Mouse (Mus musculus): Measurements from ENCODE around the gene Tmem135. TPM values are rescaled to one million over a fixed set of nuclear protein-coding genes. Genes with fewer than 3 reads are reported as not detected.
"Not testable (repeated sequence)": the region's sequence is repeated elsewhere in the genome, so short reads cannot be mapped to it uniquely, and the experiment has no call there.

Gene Tmem135
- polyA plus RNA-seq, 1 experiment, result 30.9 TPM

DNA sequence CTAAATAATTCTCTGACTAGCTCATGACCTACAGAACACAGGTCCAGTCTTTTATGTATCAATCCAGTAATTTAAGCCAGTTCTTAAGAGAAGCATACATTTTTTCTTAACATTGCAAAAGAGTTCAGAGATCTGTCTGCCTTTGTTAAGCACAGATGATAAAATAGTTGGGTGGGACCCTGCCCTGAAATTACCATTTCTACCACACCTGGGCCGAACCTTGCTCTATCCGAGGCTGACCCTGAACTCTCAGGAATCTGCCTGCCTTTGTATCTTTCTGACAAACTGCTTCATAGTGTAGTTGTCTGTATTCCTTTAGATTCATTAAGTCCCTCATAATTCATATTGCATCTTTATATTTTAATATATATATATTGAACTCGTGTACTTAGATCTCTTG is 87.9 kb downstream of the Tmem135 start:
- TF ChIP-seq CTCF (IDR thresholded peaks at IDR 0.05; ENCODE audit: extremely low read depth, insufficient read depth, low read length), result no peak
- no peak for TF ChIP-seq POLR2A (IDR thresholded peaks at IDR 0.05; ENCODE audit: extremely low read depth, insufficient read depth, low read length)
- no peak overlapping the region for H3K4me3 ChIP-seq (ENCODE audit: insufficient read depth, low read length)
- no peak overlapping the region for H3K27ac ChIP-seq (ENCODE audit: insufficient read depth, low read length)
- no peaks in the 10 kb centered on the region; the same call in 1 of the 2 replicates for H3K4me1 ChIP-seq (ENCODE audit: control insufficient read depth, insufficient read depth, low read length)

DNA sequence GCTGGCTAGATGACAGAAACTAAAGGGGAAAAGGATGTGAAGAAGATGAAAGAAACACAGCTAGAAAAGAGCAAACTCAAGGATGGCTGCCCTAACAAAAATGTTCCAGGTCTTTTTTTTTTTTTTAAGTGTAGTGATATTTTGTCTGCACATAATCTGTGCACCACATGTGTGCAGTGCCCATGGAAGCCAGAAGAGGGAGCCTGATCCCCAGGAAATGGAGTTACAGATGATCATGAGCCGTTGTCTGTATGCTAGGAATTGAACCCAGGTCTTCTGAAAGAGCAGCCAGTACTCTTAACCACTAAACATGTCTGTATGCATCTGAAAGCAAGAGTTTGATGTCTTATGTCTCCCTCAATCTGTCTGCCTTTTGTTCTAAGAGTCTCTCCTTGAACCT is 92.5 kb downstream of the Tmem135 start:
- H3K4me3 ChIP-seq (ENCODE audit: insufficient read depth, low read length), result no peak overlapping the region
- H3K4me1 ChIP-seq (ENCODE audit: control insufficient read depth, insufficient read depth, low read length), result no peaks in the 10 kb centered on the region; the same call in 1 of the 2 replicates
- TF ChIP-seq CTCF (IDR thresholded peaks at IDR 0.05; ENCODE audit: extremely low read depth, insufficient read depth, low read length) (no peak), POLR2A (IDR thresholded peaks at IDR 0.05; ENCODE audit: extremely low read depth, insufficient read depth, low read length) (no peak)
- H3K27ac ChIP-seq (ENCODE audit: insufficient read depth, low read length), result no peak overlapping the region

DNA sequence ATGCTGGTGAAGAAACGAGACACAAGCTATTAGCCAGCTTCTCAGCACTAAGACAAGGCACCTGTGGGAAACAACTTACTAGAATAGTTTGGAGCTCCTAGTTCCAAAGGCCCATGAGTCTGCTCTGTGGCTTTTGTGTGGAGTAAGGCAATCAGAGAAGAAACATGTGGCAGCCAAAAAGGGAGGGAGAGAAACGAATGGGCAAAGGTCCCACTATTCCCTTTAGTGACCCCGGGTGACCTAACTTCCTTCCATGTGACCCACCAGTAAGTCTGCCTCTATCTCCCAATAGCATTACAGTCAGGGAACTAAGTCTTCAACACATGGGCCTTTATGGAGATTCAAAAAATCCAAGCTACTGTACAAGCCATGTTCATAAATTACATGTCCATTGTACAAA is 95.1 kb downstream of the Tmem135 start:
- TF ChIP-seq CTCF (IDR thresholded peaks at IDR 0.05; ENCODE audit: extremely low read depth, insufficient read depth, low read length), result no peak
- no peak for TF ChIP-seq POLR2A (IDR thresholded peaks at IDR 0.05; ENCODE audit: extremely low read depth, insufficient read depth, low read length)
- Histone ChIP-seq H3K4me3 (ENCODE audit: insufficient read depth, low read length) (no peak overlapping the region), H3K4me1 (ENCODE audit: control insufficient read depth, insufficient read depth, low read length) (no peaks in the 10 kb centered on the region; the same call in 1 of the 2 replicates), H3K27ac (ENCODE audit: insufficient read depth, low read length) (no peak overlapping the region)

DNA sequence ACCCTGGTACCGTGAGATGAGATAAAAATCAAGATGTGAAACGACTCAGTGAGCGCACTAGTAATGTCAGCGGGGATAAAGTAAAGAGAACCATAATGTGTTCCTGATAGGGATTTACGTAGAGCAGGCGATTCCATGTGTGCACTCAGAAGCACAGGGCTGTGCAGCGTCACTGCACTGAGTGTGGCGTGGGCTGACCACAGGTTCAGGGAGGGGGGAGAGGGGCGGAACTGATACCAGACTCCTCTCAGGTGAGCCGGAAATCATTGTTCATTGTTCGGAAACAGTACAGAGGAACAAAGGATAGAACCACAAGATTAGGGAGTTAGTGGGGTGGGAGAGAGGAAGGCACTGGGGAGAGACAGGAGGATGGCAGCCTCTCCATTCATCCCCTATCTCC is 95.8 kb downstream of the Tmem135 start:
- no peaks in the 10 kb centered on the region; the same call in 1 of the 2 replicates for H3K4me1 ChIP-seq (ENCODE audit: control insufficient read depth, insufficient read depth, low read length)
- H3K27ac ChIP-seq (ENCODE audit: insufficient read depth, low read length), result no peak overlapping the region
- no peak for TF ChIP-seq CTCF (IDR thresholded peaks at IDR 0.05; ENCODE audit: extremely low read depth, insufficient read depth, low read length)
- no peak for TF ChIP-seq POLR2A (IDR thresholded peaks at IDR 0.05; ENCODE audit: extremely low read depth, insufficient read depth, low read length)
- H3K4me3 ChIP-seq (ENCODE audit: insufficient read depth, low read length), result no peak overlapping the region

DNA sequence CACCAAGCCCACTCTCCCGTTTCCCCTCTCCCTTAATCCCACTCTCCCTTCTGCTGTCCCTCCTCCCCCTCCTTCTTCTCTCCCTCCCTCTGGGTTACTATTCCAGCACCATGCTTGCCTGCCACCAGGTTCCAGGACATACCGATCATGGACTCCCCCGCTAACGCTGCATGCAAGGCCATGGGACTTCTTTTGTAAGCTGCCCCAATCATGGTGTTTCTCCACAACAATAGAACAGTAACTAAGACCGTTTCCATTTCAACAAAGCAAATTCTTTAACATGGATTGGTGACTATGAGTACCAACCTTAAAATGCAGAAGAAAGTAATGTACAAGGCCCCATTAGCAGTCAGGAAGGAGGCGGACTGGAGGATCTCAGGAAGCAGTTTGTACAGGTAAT is 97.2 kb downstream of the Tmem135 start:
- TF ChIP-seq POLR2A (IDR thresholded peaks at IDR 0.05; ENCODE audit: extremely low read depth, insufficient read depth, low read length) (no peak), CTCF (IDR thresholded peaks at IDR 0.05; ENCODE audit: extremely low read depth, insufficient read depth, low read length) (no peak)
- Histone ChIP-seq H3K4me1 (ENCODE audit: control insufficient read depth, insufficient read depth, low read length) (no peaks in the 10 kb centered on the region; the same call in 1 of the 2 replicates), H3K27ac (ENCODE audit: insufficient read depth, low read length) (no peak overlapping the region), H3K4me3 (ENCODE audit: insufficient read depth, low read length) (no peak overlapping the region)

DNA sequence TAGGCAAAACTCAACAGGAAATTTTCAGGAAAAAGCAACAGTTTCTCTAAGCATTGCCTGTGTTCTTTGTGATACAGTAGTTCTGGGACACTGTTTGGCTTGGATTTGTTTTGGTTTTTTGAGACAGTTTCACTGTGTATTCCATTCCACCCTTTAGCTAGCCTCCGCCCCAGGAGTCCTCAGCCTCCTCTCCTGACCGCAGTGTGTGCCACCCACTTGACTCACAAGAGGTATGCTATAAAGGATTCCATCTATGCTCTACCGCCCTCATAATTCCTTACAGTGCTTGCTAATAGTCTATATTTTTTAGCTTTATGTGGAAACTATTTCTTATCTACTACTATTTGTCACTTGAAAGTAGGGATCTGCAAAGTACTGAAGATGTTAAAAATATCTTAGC is 99.1 kb downstream of the Tmem135 start:
- TF ChIP-seq POLR2A (IDR thresholded peaks at IDR 0.05; ENCODE audit: extremely low read depth, insufficient read depth, low read length) (no peak), CTCF (IDR thresholded peaks at IDR 0.05; ENCODE audit: extremely low read depth, insufficient read depth, low read length) (no peak)
- Histone ChIP-seq H3K4me1 (ENCODE audit: control insufficient read depth, insufficient read depth, low read length) (no peaks in the 10 kb centered on the region; the same call in 1 of the 2 replicates), H3K27ac (ENCODE audit: insufficient read depth, low read length) (no peak overlapping the region), H3K4me3 (ENCODE audit: insufficient read depth, low read length) (no peak overlapping the region)

DNA sequence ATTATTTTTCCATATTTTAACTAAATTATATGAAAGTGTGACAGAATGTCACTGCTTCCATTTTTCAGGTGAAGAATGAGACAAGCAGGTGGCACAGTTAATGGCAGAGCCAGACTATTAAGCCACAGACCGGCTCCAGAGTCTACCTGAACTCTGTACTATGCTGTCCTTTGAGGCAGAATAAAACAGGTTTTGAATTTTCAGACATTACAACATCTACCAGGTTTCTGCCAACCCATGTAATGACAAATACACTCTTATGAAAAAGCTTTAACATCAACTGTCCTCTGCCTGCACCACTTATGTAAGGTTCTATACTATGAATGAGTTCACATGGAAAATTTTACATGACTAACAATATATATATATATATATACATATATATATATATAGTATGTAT is 100.3 kb downstream of the Tmem135 start:
- Histone ChIP-seq H3K4me3 (ENCODE audit: insufficient read depth, low read length) (no peak overlapping the region), H3K4me1 (ENCODE audit: control insufficient read depth, insufficient read depth, low read length) (no peaks in the 10 kb centered on the region; the same call in 1 of the 2 replicates), H3K27ac (ENCODE audit: insufficient read depth, low read length) (no peak overlapping the region)
- TF ChIP-seq CTCF (IDR thresholded peaks at IDR 0.05; ENCODE audit: extremely low read depth, insufficient read depth, low read length), result no peak
- TF ChIP-seq POLR2A (IDR thresholded peaks at IDR 0.05; ENCODE audit: extremely low read depth, insufficient read depth, low read length), result no peak

DNA sequence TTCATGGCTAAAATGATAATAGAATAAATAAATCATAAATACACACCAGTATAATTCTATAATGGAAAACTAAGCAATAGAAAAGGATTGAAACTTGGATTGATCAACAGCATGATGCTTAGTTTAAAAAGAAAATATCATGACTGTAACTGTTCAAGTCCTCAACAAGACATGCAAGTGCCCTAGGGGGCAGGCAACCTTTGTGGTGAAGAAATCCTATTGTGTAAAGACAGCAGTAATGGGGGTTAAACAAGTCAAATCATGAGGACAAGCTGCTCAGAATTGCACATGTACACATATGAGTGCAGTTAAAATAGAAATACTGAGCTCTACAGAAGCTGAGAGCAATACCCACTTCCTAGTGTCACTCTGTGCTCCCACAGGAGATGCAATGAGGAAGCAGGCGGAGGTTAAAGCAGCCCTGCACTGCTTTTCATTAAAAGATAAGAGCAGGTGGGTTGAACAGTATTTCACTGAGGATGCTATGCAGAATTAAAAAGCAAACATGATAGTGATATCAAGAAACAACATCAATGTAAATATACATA is 105.0 kb downstream of the Tmem135 start:
- H3K4me1 ChIP-seq (ENCODE audit: control insufficient read depth, insufficient read depth, low read length), result no peaks in the 10 kb centered on the region

DNA sequence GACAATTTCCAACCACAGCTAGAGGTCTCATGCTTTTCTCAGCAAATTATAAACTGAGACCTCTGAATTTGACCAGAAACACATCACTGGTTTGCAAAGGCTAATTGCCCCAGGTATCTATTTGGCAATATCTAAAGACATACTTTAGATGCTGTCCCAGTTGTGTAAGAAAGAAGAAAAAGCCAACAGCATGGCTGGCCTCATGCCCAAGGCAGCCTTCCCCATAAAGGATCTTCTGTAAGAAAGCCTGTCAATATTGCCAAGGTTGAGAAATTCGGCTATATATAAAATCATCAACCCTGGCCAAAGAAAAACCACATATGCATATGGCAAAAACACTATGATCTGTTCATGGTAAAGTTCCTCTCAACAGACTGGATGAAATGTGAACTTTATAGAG is 107.1 kb downstream of the Tmem135 start:
- H3K4me1 ChIP-seq (ENCODE audit: control insufficient read depth, insufficient read depth, low read length), result no peaks in the 10 kb centered on the region
- no peak overlapping the region for H3K27ac ChIP-seq (ENCODE audit: insufficient read depth, low read length)
- TF ChIP-seq POLR2A (IDR thresholded peaks at IDR 0.05; ENCODE audit: extremely low read depth, insufficient read depth, low read length), result no peak
- no peak for TF ChIP-seq CTCF (IDR thresholded peaks at IDR 0.05; ENCODE audit: extremely low read depth, insufficient read depth, low read length)
- no peak overlapping the region for H3K4me3 ChIP-seq (ENCODE audit: insufficient read depth, low read length)

More for the DNA sequence above, 105.0 kb downstream of the Tmem135 start:
- TF ChIP-seq CTCF (IDR thresholded peaks at IDR 0.05; ENCODE audit: extremely low read depth, insufficient read depth, low read length), result no peak
- no peak for TF ChIP-seq POLR2A (IDR thresholded peaks at IDR 0.05; ENCODE audit: extremely low read depth, insufficient read depth, low read length)
- H3K4me3 ChIP-seq (ENCODE audit: insufficient read depth, low read length), result no peak overlapping the region
- H3K27ac ChIP-seq (ENCODE audit: insufficient read depth, low read length), result no peak overlapping the region

DNA sequence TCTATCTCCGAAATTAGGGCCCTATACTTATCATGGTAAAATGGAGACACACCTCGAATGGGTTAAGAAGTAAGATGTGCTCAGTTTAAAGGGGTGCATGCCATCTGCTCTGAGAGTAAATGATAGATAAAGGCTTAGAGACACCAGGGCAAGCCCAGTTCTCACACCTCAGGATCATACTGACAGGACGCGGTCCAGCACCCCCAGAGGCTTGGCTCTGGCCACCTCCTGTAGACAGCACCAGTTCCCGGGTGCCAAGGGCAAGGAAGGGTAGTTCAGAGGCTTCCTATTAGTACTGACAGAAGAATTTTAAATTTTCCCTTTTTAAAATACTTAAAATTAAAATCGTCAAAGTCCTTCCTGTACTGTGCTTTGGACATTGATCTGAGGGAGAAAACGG is 121.4 kb downstream of the Tmem135 start:
- H3K4me1 ChIP-seq (ENCODE audit: control insufficient read depth, insufficient read depth, low read length), result no peaks in the 10 kb centered on the region
- no peak for TF ChIP-seq CTCF (IDR thresholded peaks at IDR 0.05; ENCODE audit: extremely low read depth, insufficient read depth, low read length)
- no peak for TF ChIP-seq POLR2A (IDR thresholded peaks at IDR 0.05; ENCODE audit: extremely low read depth, insufficient read depth, low read length)

DNA sequence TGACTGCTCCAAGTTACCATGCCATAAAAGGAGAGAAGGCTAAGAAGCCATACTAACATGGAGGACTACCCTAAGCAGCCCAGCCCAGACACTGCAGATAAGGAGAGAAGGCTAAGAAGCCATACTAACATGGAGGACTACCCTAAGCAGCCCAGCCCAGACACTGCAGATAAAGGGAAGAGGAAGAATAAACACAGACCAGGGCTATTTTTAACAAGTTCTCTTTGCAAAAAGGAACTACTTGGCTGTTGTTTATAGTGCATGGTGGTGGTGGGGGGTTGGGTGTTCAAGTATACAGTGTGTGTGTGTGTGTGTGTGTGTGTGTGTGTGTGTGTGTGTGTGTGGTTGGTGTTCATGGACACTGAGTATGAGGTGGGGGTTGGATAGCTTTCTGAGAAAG is 133.6 kb downstream of the Tmem135 start:
- not testable (repeated sequence) for H3K4me1 ChIP-seq (ENCODE audit: control insufficient read depth, insufficient read depth, low read length); H3K27ac ChIP-seq (ENCODE audit: insufficient read depth, low read length); H3K4me3 ChIP-seq (ENCODE audit: insufficient read depth, low read length)

More for the DNA sequence above, 121.4 kb downstream of the Tmem135 start:
- Histone ChIP-seq H3K4me3 (ENCODE audit: insufficient read depth, low read length) (no peak overlapping the region), H3K27ac (ENCODE audit: insufficient read depth, low read length) (no peak overlapping the region)
